Mouse (Mus musculus) kidney, adult 2 months (tissue): ENCODE data around the gene Prrg2.

Experiments
- CTCF ChIP-seq: fragments of 200-500 bp; conservative IDR thresholded peaks from 2 replicates; pipeline ENCODE4 v1.5.1; 2011; ENCODE audit warnings: low read depth, mild to moderate bottlenecking, control low read depth, low read length, moderate library complexity, mixed read lengths; ENCODE audit not compliant: insufficient read depth, insufficient read length
- POLR2A ChIP-seq: fragments of 200-500 bp; IDR thresholded peaks from one replicate; pipeline ENCODE4 v1.6.1; 2011; ENCODE audit warnings: low read depth, low read length, control low read depth

DNA sequence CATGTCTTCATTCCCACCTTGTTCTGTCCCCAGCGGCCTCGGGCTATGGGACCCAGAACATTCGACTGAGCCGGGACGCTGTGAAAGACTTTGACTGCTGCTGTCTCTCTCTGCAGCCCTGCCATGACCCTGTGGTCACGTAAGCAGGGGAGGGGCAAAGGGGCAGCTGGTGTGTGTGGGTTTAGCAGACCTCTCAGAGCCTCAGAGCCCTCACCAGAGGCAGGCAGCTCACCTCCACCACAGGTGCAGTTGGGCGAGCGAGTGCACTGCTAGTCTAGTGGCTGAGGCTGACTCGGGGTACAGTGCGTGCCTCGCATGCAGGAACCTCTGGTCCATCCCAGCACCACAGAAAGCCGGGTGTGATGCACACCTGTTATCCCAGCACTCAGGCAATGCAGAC, 11.5 kb upstream of the Prrg2 start:
- TF ChIP-seq CTCF (no peak), POLR2A (no peak)
